Mouse (Mus musculus) 416B (cell line): Measurements from ENCODE around the gene Fam102b.

Experiments used
- DNase-seq: peaks from one replicate; pipeline ENCODE4 v3.0.0; 2011; ENCODE audit warnings: low read depth

Fam102b gene

DNA sequence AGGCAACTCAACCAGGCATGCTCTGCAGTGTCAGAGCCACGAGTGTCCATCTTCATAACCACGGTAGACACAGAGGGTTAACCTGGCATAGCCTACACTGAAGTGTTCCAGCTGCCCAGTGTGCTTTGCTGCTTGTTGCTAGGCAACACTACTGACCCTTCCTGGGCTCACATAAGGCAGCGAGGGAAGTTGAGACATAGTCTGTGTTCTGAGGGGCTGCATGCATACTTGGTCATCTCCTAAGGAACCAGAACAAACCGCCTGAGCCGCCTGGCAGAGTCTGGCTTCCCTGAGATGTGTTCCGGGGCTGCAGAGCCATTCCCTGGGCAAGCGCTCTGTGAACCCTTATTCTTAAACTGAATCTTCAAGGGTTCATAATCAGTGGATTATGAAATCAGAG is 66.2 kb downstream of the Fam102b start:
- no peak for DNase-seq

DNA sequence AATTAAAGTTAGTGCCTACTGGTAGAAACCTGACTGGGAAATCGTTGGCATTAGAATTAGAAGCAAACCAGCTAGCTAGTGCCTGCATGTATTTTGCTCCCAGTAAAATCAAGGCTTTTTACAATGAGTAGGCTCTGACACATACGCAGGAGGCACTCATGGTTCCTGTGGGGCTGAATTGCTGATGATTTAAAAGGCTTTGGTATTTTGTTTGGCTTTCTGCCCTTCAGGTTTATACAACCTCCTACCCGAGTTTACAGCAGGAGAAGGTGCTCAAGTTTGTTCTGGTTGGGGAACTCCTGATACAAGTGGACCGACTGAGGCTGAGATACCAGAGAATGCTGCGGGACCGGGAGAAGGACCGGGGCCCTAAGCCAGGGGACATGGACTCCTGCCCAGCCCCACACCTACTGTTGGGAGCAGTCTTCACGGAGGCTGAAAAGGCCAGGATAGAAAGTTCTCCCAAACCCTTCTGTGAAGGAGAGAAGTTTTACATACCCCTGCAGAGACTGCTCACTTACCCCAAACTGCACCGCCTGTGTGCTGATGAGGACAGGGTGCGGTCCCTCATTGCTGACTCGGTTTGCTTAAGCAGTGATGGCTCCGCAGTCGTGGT is 67.6 kb downstream of the Fam102b start:
- DNase-seq: no peak

DNA sequence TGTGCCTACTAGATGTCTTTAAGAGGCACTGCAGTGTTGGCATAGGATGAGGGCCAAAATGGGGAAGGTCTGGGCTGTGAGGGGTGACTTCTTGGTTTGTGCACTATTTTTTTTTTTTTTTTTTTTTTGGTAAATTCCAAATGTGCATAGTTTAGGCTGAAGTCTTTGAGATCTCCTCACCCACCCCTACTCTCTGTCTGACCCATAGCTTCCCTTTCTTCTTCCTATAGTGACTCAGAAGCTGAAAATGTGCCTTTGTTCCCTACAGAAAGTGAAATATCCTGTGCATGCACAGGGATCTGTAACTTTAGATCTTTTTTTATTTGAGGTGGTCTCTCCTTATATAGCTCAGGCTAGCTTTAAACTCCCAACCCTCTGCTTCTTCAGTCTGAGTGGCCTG is 69.4 kb downstream of the Fam102b start:
- peak; percentile 34 for DNase-seq

DNA sequence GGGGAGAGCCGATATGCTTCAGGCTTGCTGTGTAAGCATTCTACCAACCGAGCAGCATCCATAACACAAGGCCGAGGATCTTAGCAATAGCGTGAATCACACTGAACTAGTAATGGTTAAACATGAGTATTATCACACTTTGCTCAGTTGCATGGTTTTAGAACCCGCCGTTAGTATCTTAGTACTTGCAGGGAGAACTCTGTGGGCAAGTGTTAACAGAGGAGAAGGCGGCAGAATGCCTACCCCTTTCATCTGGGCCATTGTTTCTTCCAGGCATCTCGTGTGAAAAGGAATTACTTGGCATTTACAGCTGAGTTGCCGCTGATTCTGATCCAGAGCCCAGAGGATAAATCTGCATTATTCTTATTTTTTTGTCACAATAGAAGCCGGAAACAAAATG is 86.4 kb downstream of the Fam102b start:
- DNase-seq: no peak

DNA sequence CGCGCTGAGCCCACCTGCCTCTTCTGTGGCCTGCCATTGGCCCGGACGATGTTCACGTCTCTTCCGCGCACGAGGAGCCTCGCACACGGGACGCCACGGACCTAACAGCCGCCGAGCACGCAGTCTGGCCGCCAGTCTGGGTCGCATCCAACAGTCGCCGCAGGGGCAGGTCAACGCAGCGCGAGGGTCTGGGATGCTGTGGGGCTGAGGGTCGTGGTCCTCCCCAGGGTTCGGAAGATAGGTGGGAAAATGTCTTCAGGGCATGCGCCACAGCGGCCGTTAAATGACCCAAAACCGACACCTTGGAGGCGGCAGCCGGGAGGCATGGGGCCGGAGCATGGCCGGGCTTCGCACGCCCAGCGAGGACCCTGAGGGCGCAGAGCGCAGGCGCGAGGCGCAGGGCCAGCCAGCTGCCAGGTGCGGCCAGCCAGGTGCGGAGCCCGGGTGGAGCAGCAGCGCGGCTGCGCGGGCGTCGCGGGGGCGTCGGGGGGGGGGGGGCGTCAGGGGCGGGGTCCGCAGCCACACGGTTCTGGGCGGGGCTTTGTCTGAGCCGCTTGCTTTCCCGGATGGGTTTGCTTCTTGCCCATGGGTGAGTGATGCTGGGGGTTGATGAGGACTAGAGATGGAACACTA is 87.3 kb downstream of the Fam102b start, which contains the start of gene Gm9857:
Gm9857 (minus strand) TSS at position 445 of the 633 bp plus-strand sequence.
- no peak for DNase-seq

DNA sequence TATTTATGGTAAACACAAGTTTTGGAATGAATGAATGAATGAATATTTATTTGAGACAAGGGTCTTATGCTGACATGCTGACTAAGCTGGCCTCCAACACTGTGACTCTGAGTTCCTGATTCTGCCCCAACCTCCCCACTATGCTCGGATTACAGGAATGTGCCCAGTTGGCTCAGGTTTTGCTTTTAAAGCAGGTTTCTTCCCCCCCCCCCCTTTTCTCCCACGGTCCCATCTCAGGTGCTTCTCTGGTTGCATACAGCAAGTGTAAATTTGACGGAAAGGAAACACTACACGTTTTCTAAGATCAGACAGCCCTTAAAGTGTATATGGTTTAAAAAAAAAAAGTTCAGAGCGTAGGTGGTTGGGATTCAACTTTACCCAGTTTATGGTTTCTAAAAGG is 87.8 kb downstream of the Fam102b start, which contains the start of gene Henmt1:
Henmt1 (plus strand) TSS at position 301 of the 400 bp plus-strand sequence.
- no peak for DNase-seq

DNA sequence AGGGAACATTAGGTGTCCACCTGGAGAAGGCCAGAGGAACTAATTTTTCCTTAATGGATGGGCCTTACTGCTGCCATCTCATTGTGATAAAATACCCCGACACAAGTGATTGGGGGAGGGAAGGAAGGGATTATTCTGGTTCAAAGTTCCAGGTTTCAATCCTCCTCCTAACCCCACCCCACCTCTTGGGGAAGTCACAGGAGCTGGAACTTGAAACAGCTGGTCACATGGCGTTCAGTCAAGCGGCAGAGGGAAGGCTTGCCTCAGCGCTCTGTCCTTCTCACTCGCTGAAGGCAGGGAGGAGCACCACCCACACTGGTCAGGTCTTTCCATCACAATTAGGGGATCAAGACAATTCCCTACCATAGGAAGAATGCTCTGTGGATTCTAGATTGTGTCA is 88.7 kb downstream of the Fam102b start:
- no peak for DNase-seq

DNA sequence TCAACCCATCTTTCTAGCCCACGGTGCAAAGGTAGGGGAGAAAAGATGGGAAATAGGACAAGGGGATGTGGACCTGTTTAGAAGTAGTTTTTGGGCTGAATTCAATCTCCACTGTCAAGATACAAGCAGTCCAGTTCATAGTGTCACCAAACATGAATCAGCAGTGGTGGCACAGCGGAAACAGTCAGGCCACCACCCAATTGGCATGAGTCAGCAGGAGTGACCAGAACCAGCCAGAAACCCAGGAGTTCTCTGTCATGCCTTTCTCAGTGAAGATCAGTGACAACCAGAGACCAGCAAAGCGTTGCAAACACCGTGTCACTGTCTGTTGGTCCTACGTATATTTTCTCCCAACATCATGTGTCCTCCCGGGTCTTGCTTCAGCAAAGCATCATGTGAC is 93.8 kb downstream of the Fam102b start:
- DNase-seq: peak; percentile 59

DNA sequence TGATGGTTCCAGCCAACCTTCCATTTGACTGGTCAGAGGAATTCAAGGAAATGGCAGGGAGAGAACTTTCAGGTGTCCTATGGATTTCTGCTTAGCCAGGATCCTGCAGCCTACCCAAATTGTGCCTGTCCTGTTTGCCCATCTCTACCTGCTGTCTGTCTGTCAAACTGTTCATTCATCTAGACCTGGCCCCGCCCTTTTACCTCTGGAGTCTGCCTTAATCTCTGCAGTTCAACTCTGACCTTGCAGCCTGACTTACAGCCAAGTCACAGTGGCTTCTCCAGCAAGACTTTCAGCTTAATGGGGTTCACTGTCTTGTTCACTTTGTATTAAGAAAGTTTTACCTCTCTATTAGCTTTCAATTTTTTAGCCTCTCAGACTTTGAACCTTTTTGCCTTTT is 101.1 kb downstream of the Fam102b start:
- no peak for DNase-seq

DNA sequence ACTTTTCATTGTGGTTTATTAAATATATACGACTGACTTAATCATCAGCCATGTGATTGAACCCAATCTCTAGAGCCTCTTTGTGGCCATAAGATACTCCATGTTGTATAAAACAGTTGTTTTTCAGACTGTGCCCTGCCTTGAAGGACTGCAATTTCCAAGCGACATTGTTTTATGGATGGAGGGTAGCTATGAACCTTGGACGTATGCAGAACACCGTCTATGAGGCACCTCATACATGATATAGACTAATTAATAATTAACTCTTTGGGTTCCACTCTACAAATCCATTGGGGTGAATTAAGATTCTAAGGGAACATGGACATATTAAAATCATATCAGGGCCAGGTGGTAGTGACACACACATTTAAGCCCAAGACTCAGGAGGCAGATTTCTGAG is 101.7 kb downstream of the Fam102b start:
- no peak for DNase-seq

DNA sequence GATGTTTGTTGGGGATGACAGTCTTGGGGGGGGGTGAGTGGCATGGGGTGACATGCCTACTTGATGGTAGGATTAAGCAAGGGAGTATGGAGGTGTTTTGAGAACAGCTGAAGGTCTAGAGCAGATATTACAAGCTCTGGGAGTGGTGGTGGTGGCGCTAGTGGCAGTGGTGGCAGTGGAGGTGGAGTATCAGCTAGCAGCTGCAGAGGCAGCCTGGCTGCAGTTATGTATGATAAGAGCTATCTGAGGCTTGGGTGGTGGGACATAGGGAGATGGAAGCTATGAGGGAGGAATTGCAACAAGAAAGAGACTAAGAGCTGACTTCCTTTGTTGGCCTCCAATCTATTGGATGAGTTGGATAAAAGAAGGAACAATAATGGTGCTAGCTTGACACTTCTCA is 105.6 kb downstream of the Fam102b start:
- no peak for DNase-seq
